Comparison of ENCODE assay signal across 8 mouse cellular contexts in the genomic region with DNA sequence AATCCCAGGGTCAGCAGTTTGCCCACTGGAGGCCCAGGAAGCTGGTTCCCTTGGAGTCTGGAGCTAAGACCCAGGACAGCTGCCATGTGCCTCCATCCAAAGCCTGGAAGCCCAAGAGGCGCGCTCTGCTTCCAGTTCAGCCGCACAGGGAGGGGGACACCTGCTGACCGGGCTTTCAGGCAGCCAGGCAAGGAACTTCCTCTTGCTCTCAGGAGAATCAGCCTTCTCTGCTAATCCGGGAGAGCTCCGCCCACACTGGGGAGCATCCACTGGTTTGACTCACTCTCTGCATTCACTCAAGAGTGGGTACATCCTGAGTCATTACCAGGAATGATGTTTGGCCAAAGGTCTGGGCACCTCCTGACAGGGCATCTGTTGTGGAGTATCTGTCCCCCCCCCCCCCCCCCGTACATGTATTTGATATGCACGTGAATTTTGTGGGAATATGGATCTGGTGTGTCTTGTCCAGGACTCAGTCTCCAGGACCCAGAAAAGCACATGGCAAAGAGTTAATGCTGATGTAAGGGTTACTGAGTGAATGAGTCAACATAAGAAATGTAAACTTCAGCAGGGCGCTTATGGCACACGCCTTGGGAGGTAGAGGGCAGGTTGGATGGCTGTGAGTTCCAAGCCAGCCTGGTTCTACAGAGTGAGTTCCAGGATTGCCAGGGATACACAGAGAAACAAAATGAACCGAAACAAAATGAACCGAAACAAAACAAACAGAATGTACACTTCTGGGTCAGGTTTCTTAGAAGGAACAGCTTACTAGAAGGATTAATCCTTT. TPM values are rescaled to one million over a fixed set of nuclear protein-coding genes. Genes with fewer than 3 reads are reported as not detected.
DNase-seq lines count a peak whose midpoint lies in the region; ATAC-seq and TF ChIP-seq lines count a peak whose summit lies in the region.

No protein-coding gene starts in this region.

- no peaks in the 10 kb centered on the region for H3K36me3 ChIP-seq in midbrain, embryonic 16.5 days (ENCODE audit: control insufficient read depth, insufficient read depth, low read length)
- H3K36me3 ChIP-seq in midbrain, postnatal 0 days (ENCODE audit: insufficient read depth, low read length) = no peaks in the 10 kb centered on the region
- no peaks in the 10 kb centered on the region for H3K36me3 ChIP-seq in stomach, postnatal 0 days (ENCODE audit: control insufficient read depth, insufficient read depth, low read length)

- H3K27ac ChIP-seq in midbrain, embryonic 16.5 days (ENCODE audit: low read length) = no peak overlapping the region
- H3K27ac ChIP-seq in midbrain, postnatal 0 days (ENCODE audit: low read depth, low read length) = no peak overlapping the region
- H3K27ac ChIP-seq in embryonic fibroblast, embryonic 13.5 days (ENCODE audit: insufficient read depth, low read length) = peak overlapping the region; percentile 57
- H3K27ac ChIP-seq in stomach, postnatal 0 days (replicated peaks) = peak overlapping the region; percentile 65

- no peak overlapping the region for H3K4me3 ChIP-seq in midbrain, embryonic 16.5 days (ENCODE audit: low read depth, low read length)
- H3K4me3 ChIP-seq in midbrain, postnatal 0 days (ENCODE audit: low read depth, low read length) = no peak overlapping the region
- no peak overlapping the region for H3K4me3 ChIP-seq in embryonic fibroblast, embryonic 13.5 days (ENCODE audit: insufficient read depth, low read length)
- H3K4me3 ChIP-seq in stomach, postnatal 0 days (ENCODE audit: low read depth, low read length) = no peak overlapping the region

- ATAC-seq in midbrain, embryonic 16.5 days = no peak
- ATAC-seq in midbrain, postnatal 0 days (ENCODE audit: low FRiP score) = no peak
- peak; percentile 77 for ATAC-seq in stomach, postnatal 0 days (ENCODE audit: low FRiP score, low TSS enrichment)

- peak overlapping the region; percentile 11; the same call in 1 of the 2 replicates for H3K4me2 ChIP-seq in midbrain, embryonic 16.5 days (ENCODE audit: low read length)
- H3K4me2 ChIP-seq in midbrain, postnatal 0 days (ENCODE audit: low read depth, low read length, poor library complexity, severe bottlenecking) = no peak overlapping the region
- H3K4me2 ChIP-seq in stomach, postnatal 0 days (replicated peaks; ENCODE audit: low read depth) = no peak overlapping the region

- TF ChIP-seq CTCF in midbrain, postnatal 0 days (IDR thresholded peaks at IDR 0.05) = no peak
- TF ChIP-seq CTCF in embryonic fibroblast, embryonic 13.5 days (IDR thresholded peaks at IDR 0.05; ENCODE audit: borderline replicate concordance, insufficient read depth, low read length) = no peak
- TF ChIP-seq CTCF in stomach, postnatal 0 days (IDR thresholded peaks at IDR 0.05; ENCODE audit: low read depth) = peak; percentile 31

- TF ChIP-seq EP300 in stomach, postnatal 0 days (optimal IDR thresholded peaks at IDR 0.05) = no peak

- H3K4me1 ChIP-seq in midbrain, embryonic 16.5 days (ENCODE audit: control insufficient read depth, insufficient read depth, low read length) = peaks cover 4% of the 10 kb centered on the region; the same call in 1 of the 2 replicates
- 0 out of 2 replicates have a peak, but pooled peaks cover 5% of the 10 kb centered on the region for H3K4me1 ChIP-seq in midbrain, postnatal 0 days (ENCODE audit: insufficient read depth, low read length)
- peaks cover 5% of the 10 kb centered on the region for H3K4me1 ChIP-seq in embryonic fibroblast, embryonic 13.5 days (ENCODE audit: control insufficient read depth, insufficient read depth, low read length)
- peaks cover 3% of the 10 kb centered on the region; the same call in 1 of the 2 replicates for H3K4me1 ChIP-seq in stomach, postnatal 0 days (replicated peaks; ENCODE audit: control insufficient read depth, insufficient read depth)

- H3K9me3 ChIP-seq in midbrain, embryonic 16.5 days (replicated peaks; ENCODE audit: control insufficient read depth, low read length, poor library complexity, severe bottlenecking) = no peaks in the 10 kb centered on the region
- no peaks in the 10 kb centered on the region for H3K9me3 ChIP-seq in midbrain, postnatal 0 days (ENCODE audit: low read length)
- H3K9me3 ChIP-seq in stomach, postnatal 0 days (ENCODE audit: control insufficient read depth, low read length) = no peaks in the 10 kb centered on the region

- H3K27me3 ChIP-seq in midbrain, embryonic 16.5 days (ENCODE audit: control insufficient read depth, insufficient read depth, low read depth, low read length) = no peaks in the 10 kb centered on the region
- no peaks in the 10 kb centered on the region for H3K27me3 ChIP-seq in midbrain, postnatal 0 days (ENCODE audit: insufficient read depth, low read length)
- H3K27me3 ChIP-seq in stomach, postnatal 0 days (ENCODE audit: control insufficient read depth, insufficient read depth, low read length) = no peaks in the 10 kb centered on the region

- peak; percentile 36 for DNase-seq in embryo, embryonic 11 days
- no peak for DNase-seq in embryo, embryonic 10.5 days (ENCODE audit: low spot score)
- no peak for DNase-seq in midbrain, postnatal 0 days (ENCODE audit: low spot score)
- peak; percentile 75 for DNase-seq in stomach, postnatal 0 days (ENCODE audit: low spot score)
- no peak for DNase-seq in thymus, postnatal 25 days
- DNase-seq in heart, adult 11 months = no peak

- WGBS in midbrain, embryonic 16.5 days = 25% methylated on average over 12 of the region's 12 CpGs
- WGBS in midbrain, postnatal 0 days = 25% methylated on average over 11 of the region's 12 CpGs
- WGBS in stomach, postnatal 0 days = 11% methylated on average over 12 of the region's 12 CpGs

- H3K9ac ChIP-seq in midbrain, embryonic 16.5 days (ENCODE audit: low read depth, low read length) = 0 out of 2 replicates have a peak overlapping the region, but pooled peaks have one; percentile 16
- no peak overlapping the region for H3K9ac ChIP-seq in midbrain, postnatal 0 days (replicated peaks; ENCODE audit: low read length, poor library complexity, severe bottlenecking)
- H3K9ac ChIP-seq in stomach, postnatal 0 days (ENCODE audit: low read length) = no peak overlapping the region

- TF ChIP-seq POLR2A in embryonic fibroblast, embryonic 13.5 days (IDR thresholded peaks at IDR 0.05; ENCODE audit: low read depth, low read length) = no peak

RNA-seq across cellular contexts. Expression of gene Ncor2, which starts 10.0 kb away (rescaled TPM):
- 19.9 and 22.9 TPM in 2 replicates for polyA plus RNA-seq in midbrain, embryonic 16.5 days (2015; fragmentation: Nextera tagmentation; extraction: Ambion mirVana)
- total RNA-seq in midbrain, postnatal 0 days (2014; rRNA removed) = 22.8 and 37.8 TPM in 2 replicates
- polyA plus RNA-seq in midbrain, postnatal 0 days (2015; fragmentation: Nextera tagmentation; extraction: Ambion mirVana) = 15.5 and 17.8 TPM in 2 replicates
- polyA plus RNA-seq in embryonic fibroblast, embryonic 13.5 days (2011; ENCODE audit: insufficient read length, low read depth, missing spikeins) = 110 and 130 TPM in 2 replicates
- polyA plus RNA-seq in stomach, postnatal 0 days (2015; fragmentation: Nextera tagmentation; extraction: Ambion mirVana) = 11.1 and 12.1 TPM in 2 replicates

Comparison
In these comparisons a context has a peak if more than half of its experiments do, and no peak if none do; other contexts are left out.
1. DNase-seq: peak in embryo, embryonic 11 days (single experiment) and stomach, postnatal 0 days (single experiment); none in embryo, embryonic 10.5 days (single experiment), midbrain, postnatal 0 days (single experiment), thymus, postnatal 25 days (single experiment) and heart, adult 11 months (single experiment).
2. H3K27ac ChIP-seq: peak in embryonic fibroblast, embryonic 13.5 days (single experiment) and stomach, postnatal 0 days (single experiment); none in midbrain, embryonic 16.5 days (single experiment) and midbrain, postnatal 0 days (single experiment).